Mouse (Mus musculus): ENCODE measurements around the gene Stx11.

DNA sequence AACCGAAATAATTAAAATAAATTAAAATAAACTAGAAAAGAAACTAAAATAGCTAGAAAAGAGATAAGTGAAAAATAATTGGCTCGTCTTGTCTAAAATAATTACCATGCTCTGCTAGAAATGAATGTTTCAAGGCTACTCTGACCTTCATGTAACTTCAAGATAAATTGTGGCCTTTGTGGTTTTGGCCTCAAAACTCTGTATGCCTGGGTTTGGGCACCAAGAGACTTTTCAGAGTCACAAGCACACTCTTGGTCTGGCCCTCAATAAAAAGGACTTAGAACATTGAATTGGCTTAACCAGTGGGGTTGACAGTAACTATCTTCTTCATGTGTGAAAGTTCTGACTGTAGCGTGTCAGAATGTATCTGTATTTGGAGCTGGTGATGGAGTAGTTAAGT, 16.5 kb downstream of the Stx11 start:
- TF ChIP-seq RCOR1 (IDR thresholded peaks at IDR 0.05; ENCODE audit: low read depth, low read length) (no peak), TAL1 (IDR thresholded peaks at IDR 0.05; ENCODE audit: low read length) (no peak), CHD2 (IDR thresholded peaks at IDR 0.05; ENCODE audit: low read length) (no peak), CTCF (IDR thresholded peaks at IDR 0.05 in 2 of 3, conservative IDR thresholded peaks at IDR 0.05 in 1 of 3; ENCODE audit: control insufficient read depth in 1 of 3, insufficient read depth in 1 of 3, low read depth in 2 of 3, low read length in 3 of 3, poor library complexity in 1 of 3, severe bottlenecking in 1 of 3) (no peak), EP300 (IDR thresholded peaks at IDR 0.05; ENCODE audit: low read depth in 1 of 2, low read length in 2 of 2) (no peak), ZNF384 (IDR thresholded peaks at IDR 0.05; ENCODE audit: low read depth, low read length) (no peak)

Measured in MEL (cell line).